Mouse (Mus musculus): ENCODE data around the gene Tpbgl.

Gene Tpbgl

GRCm38 (mm10) chr7:99626376-99627270, at the start of gene Tpbgl:
Gene Tpbgl (minus strand): TSS chr7:99627103.
- peak in 1 of 2 experiments; percentile 67 for DNase-seq (ENCODE audit: low spot score in 2 of 2)

- DNase-seq (ENCODE audit: low spot score in 2 of 2), result peak; percentile 60 to 73
These were observed 48.0 kb upstream of the Tpbgl start for GRCm38 (mm10) chr7:99674890-99675289.

DNA sequence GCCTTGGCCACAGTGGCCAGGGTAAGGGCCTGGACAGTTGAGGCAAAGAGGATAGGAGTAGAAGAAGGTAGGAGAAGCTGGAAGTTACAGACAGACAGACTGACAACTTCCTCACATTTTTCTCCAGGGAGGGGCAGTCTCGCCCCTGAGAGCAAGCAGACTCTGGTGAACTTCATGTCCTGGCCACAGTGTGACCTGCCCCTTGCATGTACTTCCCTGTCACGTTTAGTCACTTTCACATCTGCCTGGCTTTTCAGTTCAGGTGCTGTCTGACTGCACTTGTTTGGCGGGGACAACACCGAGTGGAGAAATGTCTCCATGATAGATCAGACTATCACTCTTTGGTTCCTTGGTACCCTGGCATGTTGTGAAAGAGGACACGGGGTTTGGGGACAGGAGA, 47.3 kb upstream of the Tpbgl start:
- no peak for DNase-seq (ENCODE audit: low spot score in 2 of 2)

DNA sequence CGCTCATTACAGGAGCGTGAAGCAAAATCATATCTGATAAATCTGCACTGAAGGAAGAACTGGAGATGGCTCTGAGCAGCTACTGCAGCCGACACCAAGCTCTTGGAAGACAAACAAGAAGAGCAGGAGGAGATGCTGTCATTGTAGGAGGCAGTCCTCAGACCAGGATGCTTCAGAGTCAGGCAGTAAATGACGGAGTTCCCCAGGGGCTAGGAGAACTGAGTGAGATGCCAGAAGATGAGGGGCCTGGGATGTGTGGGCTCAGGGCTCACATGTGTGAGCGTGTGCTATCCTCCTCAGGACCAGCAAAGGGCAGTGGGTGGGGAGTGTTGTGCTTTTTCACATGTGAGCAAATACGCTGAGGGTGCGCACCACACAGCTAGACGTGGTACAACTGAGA, 46.3 kb upstream of the Tpbgl start:
- DNase-seq (ENCODE audit: low spot score in 2 of 2), result no peak

GRCm38 (mm10) chr7:99671544-99672435, 44.9 kb upstream of the Tpbgl start:
- no peak for DNase-seq (ENCODE audit: low spot score in 2 of 2)

DNA sequence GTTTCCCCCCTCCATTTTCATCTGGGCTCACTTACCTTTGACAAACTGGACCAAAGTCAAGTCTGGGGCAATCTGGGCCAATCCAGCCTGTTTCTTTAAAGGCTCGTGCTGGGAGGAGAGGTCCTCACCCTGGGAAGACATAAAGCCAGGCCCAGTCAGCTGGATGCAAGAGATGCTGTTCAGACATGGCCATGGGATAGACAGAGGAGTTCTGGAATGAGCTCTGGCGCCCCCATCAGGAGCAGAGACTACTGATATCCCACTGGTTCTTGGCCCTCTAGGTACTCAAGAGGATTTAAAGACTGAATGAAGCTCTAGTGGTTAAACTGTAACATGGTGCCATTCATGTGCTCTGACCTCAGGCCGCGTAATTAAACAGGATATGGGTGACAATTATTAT, 44.0 kb upstream of the Tpbgl start:
- DNase-seq (ENCODE audit: low spot score in 2 of 2), result no peak

- peak in 1 of 2 experiments; percentile 52 for DNase-seq (ENCODE audit: low spot score in 2 of 2)
These were observed 41.9 kb upstream of the Tpbgl start for GRCm38 (mm10) chr7:99668802-99669201.

DNA sequence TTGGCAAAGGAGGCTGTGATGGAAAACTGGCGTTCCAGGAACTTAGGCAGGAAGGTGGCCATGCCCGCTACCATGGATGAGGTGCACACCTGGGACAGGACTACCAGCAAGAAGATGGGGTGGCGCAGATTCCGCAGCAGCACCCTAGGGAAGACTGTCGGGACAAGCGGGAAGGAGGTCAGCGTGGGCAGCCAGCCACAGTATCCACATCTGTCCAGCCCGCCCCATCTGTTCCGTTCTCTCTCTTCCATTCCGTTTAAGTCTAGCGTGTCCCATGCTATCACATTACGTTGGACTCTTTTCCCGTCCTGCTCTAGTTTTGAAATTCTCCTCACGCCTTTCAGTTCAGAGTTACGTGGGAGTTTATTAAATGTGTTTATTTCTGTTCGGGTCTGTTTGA, 40.2 kb upstream of the Tpbgl start:
- no peak for DNase-seq (ENCODE audit: low spot score in 2 of 2)

GRCm38 (mm10) chr7:99665731-99666452, 39.0 kb upstream of the Tpbgl start:
- DNase-seq (ENCODE audit: low spot score in 2 of 2), result no peak

DNA sequence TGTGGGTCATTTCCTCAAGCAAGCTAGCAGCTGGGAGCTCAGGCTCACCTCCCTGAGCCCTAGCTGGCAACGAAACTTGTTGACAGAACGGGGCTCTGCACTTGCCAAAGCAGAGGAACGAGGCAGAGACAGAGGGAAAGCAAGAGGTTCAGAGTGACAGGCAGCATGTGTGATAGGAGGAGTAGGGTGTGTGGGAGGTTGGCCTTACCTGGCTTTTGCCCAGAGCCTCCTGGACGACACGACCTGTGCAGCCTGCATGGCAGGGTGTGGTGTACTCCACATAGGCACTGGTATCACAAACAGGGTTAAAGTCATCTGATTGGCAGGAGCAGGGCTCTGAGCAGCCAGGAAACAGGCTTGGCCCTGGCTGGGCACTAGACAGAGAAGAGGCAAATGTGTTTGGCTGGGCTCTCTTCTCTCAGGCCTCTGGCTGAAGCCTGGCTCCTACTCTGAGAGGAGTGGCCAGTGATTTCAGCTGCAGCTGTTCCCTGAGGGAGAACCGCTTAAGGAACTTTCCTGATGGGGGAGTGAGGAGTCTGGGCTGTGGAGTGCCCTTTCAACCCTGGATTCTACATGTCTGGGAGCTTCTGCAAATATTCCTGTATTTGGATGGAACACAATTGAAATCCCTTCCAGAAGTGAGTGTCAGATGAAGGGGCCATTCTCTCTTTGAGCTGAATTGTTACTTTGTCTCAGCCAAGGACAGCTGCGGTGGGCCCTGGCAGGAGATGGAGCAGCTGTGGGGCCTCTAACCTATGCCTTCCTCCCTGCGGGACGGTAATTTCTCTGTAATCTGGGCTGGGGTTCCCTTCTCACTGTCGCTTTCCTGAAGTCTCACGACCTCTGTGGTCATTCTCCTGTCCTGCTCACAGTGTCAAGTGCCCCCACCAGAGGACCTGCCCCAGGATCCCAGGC, 37.9 kb upstream of the Tpbgl start:
- DNase-seq (ENCODE audit: low spot score in 2 of 2), result peak; percentile 38 to 55

GRCm38 (mm10) chr7:99663507-99664220, 36.8 kb upstream of the Tpbgl start:
- DNase-seq (ENCODE audit: low spot score in 2 of 2), result no peak

DNA sequence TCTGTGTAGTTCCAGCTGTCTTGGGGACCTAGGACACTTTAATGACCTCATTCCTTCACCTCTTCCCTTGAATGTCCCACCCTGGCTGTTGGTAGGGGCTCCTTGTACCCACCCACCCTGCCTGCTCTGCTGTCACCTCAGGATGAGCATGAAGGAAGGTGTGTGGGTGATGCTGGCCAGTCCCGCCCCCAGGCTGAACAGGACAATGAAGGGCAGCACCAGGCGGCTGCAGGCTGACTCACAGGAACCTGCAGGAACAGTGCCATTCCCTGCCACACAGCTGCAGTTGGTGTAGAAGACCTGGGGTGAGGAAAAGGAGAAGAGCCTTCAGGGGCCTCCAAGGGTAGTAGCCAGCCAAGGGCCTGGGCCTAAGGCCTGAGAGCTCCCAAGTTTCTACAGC, 35.4 kb upstream of the Tpbgl start:
- DNase-seq (ENCODE audit: low spot score in 2 of 2), result no peak

GRCm38 (mm10) chr7:99661571-99662230, 34.8 kb upstream of the Tpbgl start:
- DNase-seq (ENCODE audit: low spot score in 2 of 2), result peak in 1 of 2 experiments; percentile 46

DNA sequence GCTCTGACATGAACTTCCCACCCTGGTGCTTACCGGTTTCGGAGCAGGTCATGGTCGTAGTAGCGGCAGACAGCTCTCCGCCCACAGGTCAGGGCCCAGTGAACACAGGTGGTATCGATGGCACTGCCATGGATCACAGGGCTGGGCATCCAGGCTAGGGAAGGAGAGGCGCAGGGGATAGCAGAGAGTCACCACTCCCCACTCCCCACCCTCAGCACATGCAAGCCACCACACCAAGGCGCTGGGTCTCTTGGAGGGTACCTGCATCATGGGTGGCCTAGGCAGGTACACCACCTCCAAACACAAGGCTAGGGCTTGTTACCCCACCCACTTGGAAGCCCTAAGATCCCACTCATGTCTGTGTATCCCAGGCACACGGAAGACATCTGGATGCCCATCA, 34.2 kb upstream of the Tpbgl start:
- no peak for DNase-seq (ENCODE audit: low spot score in 2 of 2)

GRCm38 (mm10) chr7:99659379-99660029, 32.6 kb upstream of the Tpbgl start:
- DNase-seq (ENCODE audit: low spot score in 2 of 2), result peak; percentile 75 to 86

DNA sequence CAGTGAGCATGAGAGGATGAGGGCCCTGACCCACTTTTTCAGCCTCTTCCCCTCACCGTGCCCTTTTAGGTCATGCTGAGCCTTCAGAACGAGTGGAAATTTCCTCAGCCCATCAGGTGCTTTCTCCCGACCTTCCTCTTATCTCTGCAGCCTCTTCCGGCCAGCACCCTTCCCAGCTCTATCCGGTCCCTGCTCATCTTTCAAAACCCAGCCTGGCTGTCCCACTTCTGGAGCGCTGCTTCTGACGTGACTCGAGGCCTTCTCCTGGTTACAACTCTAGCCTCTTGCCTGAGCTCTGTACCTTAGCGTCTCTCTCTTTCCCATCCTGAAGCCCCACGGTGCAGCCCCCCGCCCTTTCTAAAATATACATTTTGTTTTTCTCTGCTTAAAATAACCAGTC, 27.3 kb upstream of the Tpbgl start:
- no peak for DNase-seq (ENCODE audit: low spot score in 2 of 2)

DNA sequence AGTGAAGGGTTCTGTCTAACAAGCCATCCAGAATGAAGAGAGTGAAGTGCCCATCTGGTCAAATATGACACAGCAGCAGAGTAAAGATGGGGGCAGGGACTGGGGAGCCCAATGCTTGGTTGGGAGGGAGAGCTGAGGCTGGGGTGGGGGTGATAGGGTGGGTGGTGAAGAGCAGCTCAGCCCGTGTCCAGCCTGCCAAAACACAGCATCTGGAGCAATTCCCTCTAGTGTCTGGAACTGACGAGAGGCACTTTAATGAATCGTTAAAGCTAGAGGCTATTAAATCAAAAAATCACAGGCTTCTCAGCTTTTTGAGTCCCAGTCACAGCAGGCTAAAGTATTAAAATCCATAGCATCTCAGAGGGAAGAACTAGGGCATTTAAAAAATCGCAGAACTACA, 22.7 kb upstream of the Tpbgl start:
- no peak for DNase-seq (ENCODE audit: low spot score in 2 of 2)

GRCm38 (mm10) chr7:99648623-99649022, 21.7 kb upstream of the Tpbgl start:
- no peak for DNase-seq (ENCODE audit: low spot score in 2 of 2)

GRCm38 (mm10) chr7:99644701-99645100, 17.8 kb upstream of the Tpbgl start:
- DNase-seq (ENCODE audit: low spot score in 2 of 2), result no peak
